Mouse (Mus musculus) C2C12 (cell line): ENCODE results near the gene Sh3glb2.

Experiments
- FOSL1 ChIP-seq: IDR thresholded peaks from one replicate; pipeline ENCODE4 v1.8.0; 2011; ENCODE audit warnings: mild to moderate bottlenecking, low read length; ENCODE audit not compliant: poor library complexity, insufficient read depth, severe bottlenecking
- MAX ChIP-seq: IDR thresholded peaks from one replicate; pipeline ENCODE4 v1.6.1; 2011; ENCODE audit warnings: mild to moderate bottlenecking, control low read depth

DNA sequence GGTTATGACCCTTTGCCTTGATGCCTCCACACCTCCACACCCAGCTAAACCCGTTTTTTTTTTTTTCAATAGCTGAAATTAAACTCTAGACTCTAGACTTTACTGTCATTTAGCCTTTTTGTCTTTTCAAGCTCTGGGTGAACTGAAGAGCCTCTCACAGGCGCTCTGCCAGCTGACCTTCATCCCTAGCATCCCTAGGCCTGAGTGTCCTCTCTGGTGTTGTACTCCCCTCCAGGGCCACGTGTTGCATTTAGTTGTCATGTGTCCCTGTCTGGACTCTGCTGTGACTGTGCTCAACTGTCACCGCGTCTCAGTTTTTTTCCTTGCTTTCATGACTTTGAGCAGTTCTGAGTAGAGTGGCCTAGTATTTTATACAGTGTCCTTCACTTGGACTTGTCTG, 59.2 kb downstream of the Sh3glb2 start:
- TF ChIP-seq FOSL1 = no peak
- TF ChIP-seq MAX = no peak
